Mouse (Mus musculus) limb, embryonic 12.5 days (tissue): Measurements from ENCODE around the gene Rap2c. TPM values are rescaled to one million over a fixed set of nuclear protein-coding genes. Genes with fewer than 3 reads are reported as not detected.

ENCODE experiments used
- ATAC-seq: fragments of 200-750 bp; cut with Nextera tagmentation; 2 replicates; pipeline ENCODE4 v1.8.0; 2017; ENCODE audit warnings: low read depth, moderate TSS enrichment; ENCODE audit not compliant: insufficient number of reproducible peaks, insufficient read depth, low FRiP score, low TSS enrichment
- H3K27ac ChIP-seq: fragments of 300-500 bp; sonication (generic); 2 replicates; pipeline ENCODE4 v1.5.1; 2016; ENCODE audit warnings: mild to moderate bottlenecking, moderate library complexity
- H3K27me3 ChIP-seq: fragments of 300-500 bp; sonication (generic); 2 replicates; pipeline ENCODE4 v1.6.1; 2016; ENCODE audit warnings: mild to moderate bottlenecking, moderate library complexity
- H3K36me3 ChIP-seq: fragments of 300-500 bp; sonication (generic); 2 replicates; pipeline ENCODE4 v1.6.1; 2016; ENCODE audit warnings: mild to moderate bottlenecking, moderate library complexity
- H3K4me1 ChIP-seq: fragments of 300-500 bp; sonication (generic); replicated peaks from 2 replicates; pipeline ENCODE4 v1.6.1; 2016
- H3K4me2 ChIP-seq: fragments of 300-500 bp; sonication (generic); 2 replicates; pipeline ENCODE4 v1.6.1; 2016; ENCODE audit warnings: mild to moderate bottlenecking, moderate library complexity
- H3K4me3 ChIP-seq: fragments of 300-500 bp; sonication (generic); replicated peaks from 2 replicates; pipeline ENCODE4 v1.5.1; 2016; ENCODE audit warnings: mild to moderate bottlenecking
- H3K9ac ChIP-seq: fragments of 300-500 bp; sonication (generic); replicated peaks from 2 replicates; pipeline ENCODE4 v1.6.1; 2016; ENCODE audit warnings: mild to moderate bottlenecking, moderate library complexity
- H3K9me3 ChIP-seq: fragments of 300-500 bp; sonication (generic); 2 replicates; pipeline ENCODE4 v1.6.1; 2016; ENCODE audit warnings: mild to moderate bottlenecking, moderate library complexity
- WGBS: fragments of 180-500 bp; shearing (Covaris S2); methylation state at CpG from one replicate; pipeline ENCODE4 v1.1.7; 2016; 5-methylcytosine and 5-hydroxymethylcytosine counted together
- polyA plus RNA-seq: library from polyadenylated mRNA; unstranded; fragments of >200 nt; fragmentation: Nextera tagmentation; extraction: Ambion mirVana; gene quantifications from 2 replicates; pipeline ENCODE4 v1.2.1, GENCODE M21; 2016

Rap2c gene
- polyA plus RNA-seq, 1 experiment from 2014 or later: 37.2 TPM

DNA sequence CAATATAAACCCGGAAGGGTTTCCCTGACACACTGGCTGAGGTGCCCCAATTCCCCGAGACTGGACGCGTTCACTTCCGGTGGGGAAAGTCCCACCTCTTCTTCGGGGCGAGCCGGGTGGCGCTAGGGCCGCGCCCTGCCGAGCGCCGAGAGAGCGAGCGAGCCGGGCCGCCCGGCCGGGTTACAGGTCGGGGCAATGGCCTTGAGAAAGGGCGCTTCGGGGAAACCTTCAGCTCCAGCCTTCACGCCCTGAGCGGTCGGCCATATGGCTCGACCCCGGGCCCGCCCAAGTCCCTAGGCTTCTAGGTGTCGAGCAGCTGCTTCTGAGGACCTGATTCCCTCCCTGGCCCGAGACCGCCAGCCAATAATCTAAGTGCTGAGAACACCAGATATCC lies 965 bp upstream of the Rap2c start:
- no peaks in the 10 kb centered on the region; the same call in 1 of the 2 replicates for H3K4me1 ChIP-seq
- peak overlapping the region; percentile 83 for H3K9ac ChIP-seq
- ATAC-seq: peak; percentile 73
- H3K27me3 ChIP-seq: no peaks in the 10 kb centered on the region
- 12% methylated on average over 28 of the region's 32 CpGs for WGBS
- H3K27ac ChIP-seq: peak overlapping the region; percentile 97
- no peaks in the 10 kb centered on the region for H3K36me3 ChIP-seq
- H3K4me2 ChIP-seq: peak overlapping the region; percentile 48
- no peaks in the 10 kb centered on the region for H3K9me3 ChIP-seq
- peak overlapping the region; percentile 56 for H3K4me3 ChIP-seq

DNA sequence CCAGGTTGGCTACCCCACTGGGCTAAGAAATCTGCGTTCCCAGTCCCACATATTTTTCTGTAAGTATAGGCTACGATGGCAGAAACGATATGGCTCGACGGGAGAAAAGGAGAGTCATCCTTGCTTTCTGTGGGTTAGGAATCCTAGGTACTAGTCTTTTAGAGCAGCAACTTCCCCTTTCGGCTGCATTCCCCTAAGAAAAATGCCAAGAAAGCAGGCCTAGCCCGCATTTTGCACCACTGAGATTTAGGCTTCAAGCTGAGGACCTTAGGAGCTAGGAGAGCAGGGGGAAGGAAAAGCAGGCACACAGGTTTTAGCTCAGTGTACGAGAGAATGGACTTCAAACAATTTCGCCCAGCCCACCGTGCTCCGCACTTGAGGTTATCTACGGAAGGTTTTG lies 892 bp downstream of the Rap2c start:
- no peaks in the 10 kb centered on the region; the same call in 1 of the 2 replicates for H3K4me1 ChIP-seq
- peak overlapping the region; percentile 83 for H3K9ac ChIP-seq
- peak overlapping the region; percentile 97 for H3K27ac ChIP-seq
- ATAC-seq: no peak
- H3K9me3 ChIP-seq: no peaks in the 10 kb centered on the region
- H3K27me3 ChIP-seq: no peaks in the 10 kb centered on the region
- H3K4me3 ChIP-seq: peak overlapping the region; percentile 56
- 20% methylated on average over 12 of the region's 12 CpGs for WGBS
- no peaks in the 10 kb centered on the region for H3K36me3 ChIP-seq
- peak overlapping the region; percentile 48 for H3K4me2 ChIP-seq

GRCm38 (mm10) chrX:51012280-51012679 lies 5.5 kb downstream of the Rap2c start:
- ATAC-seq: no peak
- no peaks in the 10 kb centered on the region for H3K27me3 ChIP-seq
- H3K27ac ChIP-seq: no peak overlapping the region
- no peak overlapping the region for H3K4me3 ChIP-seq
- no peak overlapping the region for H3K4me2 ChIP-seq
- H3K36me3 ChIP-seq: peaks cover 7% of the 10 kb centered on the region; the same call in 1 of the 2 replicates
- no peak overlapping the region for H3K9ac ChIP-seq
- H3K4me1 ChIP-seq: no peaks in the 10 kb centered on the region; the same call in 1 of the 2 replicates
- H3K9me3 ChIP-seq: no peaks in the 10 kb centered on the region
- 52% methylated on average over 2 of the region's 2 CpGs for WGBS

GRCm38 (mm10) chrX:51010323-51010722 lies 7.5 kb downstream of the Rap2c start:
- Histone ChIP-seq H3K9me3 (no peaks in the 10 kb centered on the region), H3K27ac (no peak overlapping the region), H3K4me3 (no peak overlapping the region), H3K4me1 (no peaks in the 10 kb centered on the region; the same call in 1 of the 2 replicates), H3K9ac (no peak overlapping the region), H3K36me3 (peaks cover 13% of the 10 kb centered on the region; the same call in 1 of the 2 replicates), H3K4me2 (no peak overlapping the region), H3K27me3 (no peaks in the 10 kb centered on the region)
- ATAC-seq: no peak
- 71% methylated on average over 4 of the region's 4 CpGs for WGBS

GRCm38 (mm10) chrX:51000791-51001190 lies 17.0 kb downstream of the Rap2c start:
- no peaks in the 10 kb centered on the region for H3K4me1 ChIP-seq
- no peaks in the 10 kb centered on the region for H3K27me3 ChIP-seq
- no peak overlapping the region for H3K4me3 ChIP-seq
- WGBS: 86% methylated on average over 6 of the region's 6 CpGs
- H3K9ac ChIP-seq: no peak overlapping the region
- no peaks in the 10 kb centered on the region for H3K9me3 ChIP-seq
- H3K4me2 ChIP-seq: no peak overlapping the region
- no peak for ATAC-seq
- no peaks in the 10 kb centered on the region for H3K36me3 ChIP-seq
- no peak overlapping the region for H3K27ac ChIP-seq

DNA sequence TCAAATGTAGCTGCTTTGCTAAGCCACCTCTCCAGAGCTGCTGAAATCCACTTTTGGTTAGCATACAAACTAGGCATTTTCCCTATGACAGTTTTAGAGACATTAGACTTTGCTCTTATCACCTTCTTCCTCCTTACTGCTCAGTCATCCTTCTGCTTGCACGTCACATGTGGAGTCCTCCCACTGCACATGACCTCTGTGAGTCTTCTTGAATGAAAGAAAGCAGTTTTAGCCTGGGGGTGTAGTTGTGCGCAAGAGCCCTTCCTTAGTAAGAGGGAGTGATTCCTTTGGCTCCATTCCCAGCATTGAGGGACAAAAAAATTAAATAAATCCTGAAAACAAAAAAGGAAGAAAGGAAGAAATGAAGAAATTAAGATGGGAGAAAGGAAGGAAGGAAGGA lies 22.5 kb downstream of the Rap2c start:
- ATAC-seq: no peak

DNA sequence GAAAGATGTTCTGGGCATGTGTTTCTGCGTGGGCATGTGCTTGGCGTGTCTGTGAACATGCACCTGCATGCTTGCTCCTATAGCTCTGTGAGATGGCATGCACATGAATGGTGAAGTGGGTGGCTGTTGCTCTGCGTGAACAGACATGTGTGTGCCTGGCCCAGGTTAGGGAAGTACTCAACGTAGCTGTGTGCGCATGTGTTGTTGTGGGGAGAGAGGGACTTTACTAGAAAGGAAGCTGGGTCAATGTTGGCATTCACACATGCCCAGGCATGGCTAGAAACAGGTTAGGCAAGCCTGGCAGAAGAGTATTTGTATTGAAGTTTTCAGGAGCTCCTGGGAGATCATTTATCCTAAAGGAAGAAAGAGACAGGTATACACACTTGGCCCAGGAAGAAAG lies 26.5 kb downstream of the Rap2c start:
- no peaks in the 10 kb centered on the region for H3K4me1 ChIP-seq
- no peak overlapping the region for H3K9ac ChIP-seq
- H3K4me2 ChIP-seq: no peak overlapping the region
- 90% methylated on average over 5 of the region's 5 CpGs for WGBS
- H3K9me3 ChIP-seq: no peaks in the 10 kb centered on the region
- no peak overlapping the region for H3K4me3 ChIP-seq
- no peak for ATAC-seq
- no peaks in the 10 kb centered on the region; the same call in 1 of the 2 replicates for H3K27me3 ChIP-seq
- H3K36me3 ChIP-seq: no peaks in the 10 kb centered on the region
- H3K27ac ChIP-seq: no peak overlapping the region

More for the DNA sequence above, 22.5 kb downstream of the Rap2c start:
- 82% methylated on average over 2 of the region's 2 CpGs for WGBS
- no peak overlapping the region for H3K4me3 ChIP-seq
- no peaks in the 10 kb centered on the region for H3K27me3 ChIP-seq
- no peak overlapping the region for H3K9ac ChIP-seq
- no peaks in the 10 kb centered on the region for H3K4me1 ChIP-seq
- H3K9me3 ChIP-seq: no peaks in the 10 kb centered on the region
- no peak overlapping the region for H3K4me2 ChIP-seq
- no peak overlapping the region for H3K27ac ChIP-seq
- H3K36me3 ChIP-seq: no peaks in the 10 kb centered on the region

DNA sequence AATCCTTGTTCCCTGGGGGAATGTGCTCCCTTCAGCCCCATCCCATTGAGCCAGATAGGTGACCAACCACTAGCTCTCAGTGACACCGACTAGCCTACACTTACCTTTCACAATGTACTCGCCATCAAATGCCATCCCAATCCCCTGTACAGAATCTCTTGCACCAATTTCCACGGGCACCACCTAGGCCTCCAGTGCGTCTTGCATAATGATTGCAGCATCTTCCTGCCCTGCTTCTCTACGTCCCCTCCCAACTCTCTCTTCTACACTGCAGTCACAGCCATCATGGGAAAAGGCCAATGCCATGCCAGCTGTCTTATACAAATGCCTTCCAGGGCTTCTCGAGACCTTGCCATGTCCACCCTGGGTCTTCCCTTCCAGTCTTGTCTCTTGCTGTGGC lies 27.9 kb downstream of the Rap2c start:
- Histone ChIP-seq H3K36me3 (no peaks in the 10 kb centered on the region), H3K9me3 (no peaks in the 10 kb centered on the region), H3K4me2 (no peak overlapping the region), H3K27me3 (no peaks in the 10 kb centered on the region; the same call in 1 of the 2 replicates), H3K9ac (no peak overlapping the region), H3K27ac (no peak overlapping the region), H3K4me3 (no peak overlapping the region), H3K4me1 (no peaks in the 10 kb centered on the region)
- ATAC-seq: no peak
- 90% methylated on average over 6 of the region's 6 CpGs for WGBS

- WGBS: 47% methylated on average over 1 of the region's 1 CpGs
- no peaks in the 10 kb centered on the region for H3K9me3 ChIP-seq
- no peak overlapping the region for H3K4me2 ChIP-seq
- no peaks in the 10 kb centered on the region; the same call in 1 of the 2 replicates for H3K27me3 ChIP-seq
- H3K4me1 ChIP-seq: no peaks in the 10 kb centered on the region
- no peak overlapping the region for H3K9ac ChIP-seq
- no peak overlapping the region for H3K4me3 ChIP-seq
- no peak for ATAC-seq
- H3K36me3 ChIP-seq: no peaks in the 10 kb centered on the region
- no peak overlapping the region for H3K27ac ChIP-seq
Measured at GRCm38 (mm10) chrX:50988581-50988980, 29.2 kb downstream of the Rap2c start.

- Histone ChIP-seq H3K36me3 (no peaks in the 10 kb centered on the region), H3K9me3 (no peaks in the 10 kb centered on the region), H3K27ac (no peak overlapping the region), H3K4me1 (no peaks in the 10 kb centered on the region), H3K27me3 (no peaks in the 10 kb centered on the region), H3K9ac (no peak overlapping the region), H3K4me3 (no peak overlapping the region), H3K4me2 (no peak overlapping the region)
- 88% methylated on average over 2 of the region's 2 CpGs for WGBS
- ATAC-seq: no peak
Measured at GRCm38 (mm10) chrX:50978428-50978827, 39.4 kb downstream of the Rap2c start.

- no peak overlapping the region for H3K4me2 ChIP-seq
- H3K36me3 ChIP-seq: no peaks in the 10 kb centered on the region
- no peak for ATAC-seq
- no peak overlapping the region for H3K4me3 ChIP-seq
- H3K4me1 ChIP-seq: no peaks in the 10 kb centered on the region
- no peaks in the 10 kb centered on the region for H3K27me3 ChIP-seq
- no peaks in the 10 kb centered on the region for H3K9me3 ChIP-seq
- 79% methylated on average over 4 of the region's 4 CpGs for WGBS
- H3K9ac ChIP-seq: no peak overlapping the region
- no peak overlapping the region for H3K27ac ChIP-seq
Measured at GRCm38 (mm10) chrX:50972145-50972544, 45.7 kb downstream of the Rap2c start.

GRCm38 (mm10) chrX:50969907-50970306 lies 47.9 kb downstream of the Rap2c start:
- Histone ChIP-seq H3K4me2 (no peak overlapping the region), H3K36me3 (no peaks in the 10 kb centered on the region), H3K4me1 (no peaks in the 10 kb centered on the region), H3K4me3 (no peak overlapping the region), H3K27ac (no peak overlapping the region), H3K9ac (no peak overlapping the region), H3K27me3 (no peaks in the 10 kb centered on the region), H3K9me3 (no peaks in the 10 kb centered on the region)
- WGBS: 84% methylated on average over 5 of the region's 5 CpGs
- ATAC-seq: no peak
